Mouse (Mus musculus) gastrocnemius, adult 18-20 months (tissue): ENCODE measurements around the gene Npb. TPM values are rescaled to one million over a fixed set of nuclear protein-coding genes. Genes with fewer than 3 reads are reported as not detected.

Experiments used
- DNase-seq: peaks from one replicate; pipeline ENCODE4 v3.0.0; 2021; ENCODE audit warnings: low spot score
- total RNA-seq, 2 experiments: library from RNA; stranded (reverse); gene quantifications; 2 replicates each; pipeline ENCODE4 v1.2.3; 2021

Npb gene
- total RNA-seq, 2 experiments from 2014 or later = not detected

DNA sequence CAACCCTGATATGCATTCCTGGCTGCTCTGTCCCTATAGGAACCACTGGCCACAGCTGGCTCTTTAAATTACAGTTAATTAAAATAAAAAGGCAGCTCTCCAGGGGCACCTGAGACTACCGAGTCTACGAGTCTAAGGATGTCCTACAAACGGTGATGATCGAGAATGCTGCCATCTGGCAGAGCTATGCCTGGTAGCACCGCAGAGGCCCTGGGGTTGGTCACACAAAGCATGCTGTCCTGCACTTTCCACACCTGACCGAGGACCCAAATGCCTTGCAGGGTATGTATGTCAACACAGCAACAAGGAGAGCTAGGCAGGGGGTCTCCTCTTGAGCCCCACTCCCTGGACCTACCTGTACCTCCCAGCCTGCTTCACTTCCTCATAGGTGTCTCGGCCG lies 5.7 kb downstream of the Npb start:
- no peak for DNase-seq

DNA sequence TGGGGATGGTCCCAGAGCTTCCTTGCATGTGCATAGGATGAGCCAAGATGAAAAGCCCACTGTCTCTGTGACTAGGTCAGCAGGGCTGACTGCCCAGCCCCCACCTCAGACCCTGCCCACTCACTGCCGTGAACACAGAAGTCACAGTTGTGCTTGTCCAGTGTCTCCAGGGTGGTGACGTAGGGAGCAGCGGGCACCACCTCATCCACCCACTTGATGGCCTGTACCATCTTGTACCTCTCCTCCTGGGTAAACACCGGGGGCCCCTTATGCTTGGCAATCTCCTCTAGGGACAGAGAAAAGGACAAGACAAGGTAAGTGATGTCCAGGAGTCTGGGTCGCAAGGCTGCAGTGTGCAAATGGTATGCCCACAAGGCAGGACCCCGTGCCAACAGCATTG lies 6.9 kb downstream of the Npb start:
- no peak for DNase-seq

- DNase-seq = no peak
These were observed 7.4 kb downstream of the Npb start for GRCm38 (mm10) chr11:120615606-120616203.

- DNase-seq = no peak
These were observed 8.5 kb downstream of the Npb start for GRCm38 (mm10) chr11:120616617-120617294.

GRCm38 (mm10) chr11:120617519-120618112 lies 9.3 kb downstream of the Npb start, which contains the start of gene Pcyt2:
TSS of gene Pcyt2 (minus strand) at chr11:120617936.
- DNase-seq = peak; percentile 92

DNA sequence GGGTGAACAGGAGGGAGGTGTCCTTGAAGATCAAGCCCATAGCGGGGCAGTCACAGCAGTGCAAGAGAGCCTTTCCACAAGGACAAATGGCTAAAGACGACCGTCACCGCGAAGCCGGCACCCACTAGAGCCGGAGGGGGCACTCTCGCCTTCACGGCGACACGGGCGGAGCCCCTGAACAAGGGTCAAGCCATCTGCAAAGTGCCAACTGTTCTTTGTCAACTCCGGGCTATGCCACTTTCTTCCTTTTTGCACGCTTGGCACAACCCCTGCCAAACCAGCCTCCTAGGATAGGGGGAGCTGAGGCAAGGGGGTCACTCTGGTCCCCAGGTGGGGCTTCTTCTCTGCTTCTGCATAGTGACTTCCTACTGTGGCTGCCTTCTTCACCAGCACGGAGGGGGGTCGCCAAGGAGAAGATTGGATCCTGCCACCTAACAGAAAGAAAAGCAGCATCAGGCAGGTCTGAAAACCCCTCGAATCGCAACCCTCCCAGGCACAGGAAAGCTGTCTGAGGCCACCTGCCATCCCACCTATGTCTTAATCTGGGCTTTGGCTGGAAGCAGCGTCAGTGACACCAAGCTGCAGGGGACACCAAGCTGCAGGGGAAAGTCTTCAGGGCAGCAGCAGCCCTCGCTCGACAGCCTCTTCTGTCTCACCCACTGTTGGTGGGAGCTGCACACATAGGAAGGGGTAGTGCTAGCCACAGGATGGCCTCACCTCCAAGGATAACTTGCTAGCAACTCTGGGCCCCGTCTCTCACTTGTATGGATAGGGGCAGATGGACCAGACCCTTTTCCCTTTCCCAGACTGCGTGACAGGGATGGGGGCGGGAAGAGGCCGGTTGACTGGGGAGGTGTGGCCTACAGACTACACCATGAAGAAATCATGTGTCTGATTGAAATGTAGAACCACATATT lies 10.6 kb downstream of the Npb start:
- DNase-seq = no peak

- no peak for DNase-seq
These were observed 11.9 kb downstream of the Npb start for GRCm38 (mm10) chr11:120620195-120620594.

DNA sequence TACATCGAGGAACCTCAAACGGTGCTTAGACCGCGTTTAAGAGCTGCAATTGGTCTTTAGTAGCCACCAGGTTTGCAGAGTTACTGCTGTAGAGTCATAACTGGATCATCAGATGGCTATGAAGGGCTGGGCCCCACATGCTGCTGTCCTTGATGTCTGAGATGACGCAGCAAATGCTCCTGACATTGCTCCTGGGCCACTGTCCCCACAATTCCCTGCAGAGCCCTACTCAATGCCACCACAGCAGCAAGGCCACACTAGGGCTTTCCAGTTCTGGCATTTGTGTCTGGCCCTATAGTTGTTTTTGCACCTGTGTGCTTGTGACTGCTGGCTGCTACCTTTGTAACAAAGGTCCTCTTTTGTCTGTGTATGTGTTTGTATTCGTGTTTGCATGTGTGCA lies 14.5 kb downstream of the Npb start:
- DNase-seq = no peak

DNA sequence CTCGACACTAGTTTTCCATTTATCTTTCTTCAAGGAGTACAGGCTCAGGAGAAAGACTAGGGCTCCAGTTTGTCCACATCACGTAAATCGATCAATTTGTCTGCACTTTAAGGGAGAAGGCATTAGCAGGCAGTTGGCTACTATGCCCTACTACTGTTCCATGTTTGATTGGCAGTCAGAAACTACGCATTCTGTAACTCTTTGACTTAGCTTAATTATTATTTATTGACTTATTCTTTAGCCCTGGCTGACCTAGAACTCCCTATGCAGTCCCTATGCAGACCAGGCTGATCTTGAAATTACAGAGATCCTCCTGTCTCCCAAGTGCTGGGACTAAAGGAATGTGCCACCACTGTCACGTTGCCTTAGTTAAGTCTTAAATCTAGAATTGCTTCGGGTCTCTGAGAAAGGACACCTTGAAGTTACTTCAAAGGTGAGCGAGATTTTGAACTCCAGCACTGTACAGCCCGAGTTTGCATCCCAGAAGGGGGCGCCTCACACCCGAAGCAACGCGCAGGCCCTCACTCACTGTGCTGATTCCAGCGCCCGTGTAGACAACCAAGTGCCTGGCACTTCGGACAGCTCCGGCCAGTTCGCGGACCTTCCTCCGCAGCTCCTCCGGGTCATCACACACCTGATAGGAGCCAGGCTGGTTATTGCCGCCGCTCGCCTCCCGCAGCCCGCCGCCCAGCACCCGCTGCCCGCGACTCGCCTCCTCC lies 15.8 kb downstream of the Npb start:
- DNase-seq = peak; percentile 68

GRCm38 (mm10) chr11:120624680-120625111 lies 16.4 kb downstream of the Npb start:
- DNase-seq = peak; percentile 79

GRCm38 (mm10) chr11:120625152-120625775 lies 17.0 kb downstream of the Npb start, which contains the start of gene Sirt7:
TSS of gene Sirt7 (minus strand) at chr11:120625240.
- DNase-seq = no peak

DNA sequence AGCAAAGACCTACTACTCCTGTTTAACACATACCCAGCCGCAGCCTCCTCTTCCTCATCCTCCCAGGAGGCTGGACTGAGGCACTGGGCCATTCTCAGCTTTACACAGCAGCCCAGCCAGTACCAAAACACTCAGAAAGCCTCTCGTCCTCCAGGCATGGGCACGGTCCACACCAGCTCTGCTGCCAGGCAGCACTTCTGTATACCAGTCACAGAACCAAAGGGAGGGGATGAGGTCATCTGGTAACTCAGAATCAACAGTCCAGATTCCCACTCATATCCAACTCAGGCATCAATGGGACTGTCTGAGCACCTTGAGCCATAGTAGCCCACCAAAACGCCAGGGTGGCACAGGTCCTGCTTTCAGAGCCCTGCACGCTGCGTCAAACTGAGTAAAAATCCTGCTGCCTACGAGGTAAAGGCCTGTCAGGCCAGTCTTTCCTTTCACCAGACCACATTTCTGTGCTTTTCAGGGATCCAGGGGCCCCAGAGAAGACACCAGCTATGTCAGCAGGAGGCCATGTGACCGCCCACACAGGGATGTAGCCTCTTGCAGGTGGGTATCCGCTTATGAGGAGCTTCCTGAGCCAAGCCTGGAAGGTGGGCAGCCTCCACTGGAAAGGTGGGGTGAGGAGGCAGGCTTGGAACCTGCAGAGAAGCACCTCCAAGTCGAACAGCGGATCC lies 18.6 kb downstream of the Npb start:
- no peak for DNase-seq

- DNase-seq = no peak
These were observed 19.4 kb downstream of the Npb start for GRCm38 (mm10) chr11:120627468-120628300.

GRCm38 (mm10) chr11:120628601-120629340 lies 20.5 kb downstream of the Npb start:
- DNase-seq = no peak

GRCm38 (mm10) chr11:120629341-120629730 lies 21.1 kb downstream of the Npb start:
- DNase-seq = no peak

DNA sequence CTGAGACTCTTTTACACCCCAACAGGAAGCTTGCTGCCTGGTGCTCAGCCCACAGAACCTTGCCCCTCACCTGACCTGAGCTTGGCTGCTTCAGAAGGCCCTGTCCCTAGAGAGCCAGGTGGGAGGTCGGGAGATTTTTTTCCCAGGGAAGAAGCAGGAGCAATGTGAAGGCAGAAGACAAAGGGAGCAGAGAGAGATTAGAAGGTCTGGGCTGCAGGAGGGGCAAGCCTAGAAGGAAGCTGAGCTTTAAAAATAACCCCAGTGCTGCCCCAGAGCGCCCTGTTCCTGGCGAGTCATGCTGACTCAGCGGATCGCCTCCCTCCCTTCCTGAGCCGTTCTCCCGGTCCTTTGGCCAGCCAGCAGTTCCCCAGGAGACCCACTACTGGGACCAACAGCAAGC lies 21.6 kb downstream of the Npb start:
- DNase-seq = peak; percentile 79

DNA sequence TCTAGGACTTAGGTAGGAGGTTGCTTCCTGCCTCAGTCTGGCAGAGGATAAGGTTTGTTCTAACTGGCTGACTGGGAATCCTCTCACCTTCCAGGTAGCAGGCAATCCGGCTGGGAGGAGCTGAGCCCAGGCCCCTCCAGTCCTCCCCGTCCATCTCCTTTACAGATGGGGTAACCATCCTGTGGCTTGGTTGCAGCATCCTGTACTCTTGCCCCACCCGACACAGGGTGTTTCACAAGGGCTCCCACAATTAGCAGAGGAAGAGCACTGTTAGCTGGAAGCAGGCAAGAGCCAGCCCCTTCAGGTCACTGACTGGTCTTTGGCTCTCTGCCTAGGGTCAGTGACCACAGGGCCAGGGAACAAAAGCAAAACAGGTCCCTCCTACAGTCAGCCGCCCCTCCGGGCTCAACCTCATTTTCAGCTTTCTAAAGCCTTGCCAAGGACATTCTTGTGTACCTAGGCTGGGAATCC lies 22.2 kb downstream of the Npb start:
- DNase-seq = no peak
